Mouse (Mus musculus): ENCODE data around the gene Cpxm2.

Cpxm2 gene

DNA sequence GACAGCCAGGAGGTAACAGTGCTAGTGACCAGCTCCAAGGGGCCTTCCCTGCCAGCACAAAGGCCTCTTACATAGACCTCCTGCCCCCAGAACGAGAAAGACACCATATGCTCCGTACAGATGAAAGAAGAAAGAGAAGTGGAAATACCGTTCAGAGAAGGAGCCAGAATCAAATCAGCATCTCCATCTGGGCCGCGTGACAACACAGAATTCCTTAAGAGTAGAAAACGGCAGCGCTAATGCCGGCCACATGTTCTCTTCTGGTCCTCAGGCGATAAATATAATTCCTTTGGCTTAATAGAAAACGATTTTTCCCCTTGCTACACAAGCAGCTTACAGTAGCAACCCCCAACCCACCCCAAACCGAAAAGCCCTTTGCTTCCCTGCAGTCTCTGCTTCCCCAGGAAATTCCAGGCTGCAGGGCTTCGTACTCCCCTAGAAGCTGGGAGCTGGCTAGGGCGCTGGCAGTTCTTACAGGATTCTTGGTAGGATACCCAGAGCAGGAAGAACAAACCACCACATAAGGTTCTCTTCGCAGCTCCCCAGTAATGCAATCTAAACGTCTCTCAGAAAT, 9.2 kb downstream of the Cpxm2 start:
- DNase-seq (ENCODE audit: low read depth, low spot score), result no peak

DNA sequence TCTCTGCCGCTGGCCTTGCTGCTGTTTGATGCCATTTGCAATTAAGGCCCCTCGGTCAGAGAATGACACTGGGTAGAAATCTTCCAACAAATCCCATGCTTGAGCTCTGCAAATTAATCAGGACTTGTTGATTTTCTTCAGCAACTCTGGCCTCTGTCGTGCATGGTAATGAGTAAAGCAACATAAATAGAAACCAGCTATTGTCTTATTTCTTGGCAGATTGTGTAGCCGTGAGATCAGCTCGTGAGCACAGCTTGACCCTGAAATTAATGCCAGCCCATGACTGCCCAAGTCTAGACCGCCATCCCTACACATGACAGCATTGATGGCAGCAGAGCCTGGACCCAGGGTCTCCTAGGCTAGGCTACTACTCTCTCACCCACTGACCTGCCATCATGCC, 25.9 kb downstream of the Cpxm2 start:
- no peak for DNase-seq (ENCODE audit: low read depth, low spot score)

DNA sequence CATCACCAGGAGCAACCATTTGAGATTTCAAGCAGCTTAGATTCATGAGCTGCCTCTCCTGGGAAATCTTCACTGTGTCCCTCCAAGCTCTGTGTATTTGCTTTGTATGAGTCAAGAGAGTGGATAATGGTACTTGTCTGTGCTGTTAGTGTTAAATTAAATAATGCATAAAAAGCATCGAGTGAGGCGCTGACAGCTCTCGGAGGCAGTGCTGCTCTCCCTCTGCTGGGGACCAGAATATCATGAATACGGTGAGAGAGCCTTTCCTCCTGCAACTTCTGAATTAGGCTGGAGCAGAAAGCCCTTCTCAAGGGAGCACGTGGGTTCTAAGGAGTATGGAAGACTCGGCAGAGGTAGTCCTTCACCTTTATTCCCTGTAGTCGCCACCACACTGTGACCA, 29.6 kb downstream of the Cpxm2 start:
- no peak for DNase-seq (ENCODE audit: low read depth, low spot score)

DNA sequence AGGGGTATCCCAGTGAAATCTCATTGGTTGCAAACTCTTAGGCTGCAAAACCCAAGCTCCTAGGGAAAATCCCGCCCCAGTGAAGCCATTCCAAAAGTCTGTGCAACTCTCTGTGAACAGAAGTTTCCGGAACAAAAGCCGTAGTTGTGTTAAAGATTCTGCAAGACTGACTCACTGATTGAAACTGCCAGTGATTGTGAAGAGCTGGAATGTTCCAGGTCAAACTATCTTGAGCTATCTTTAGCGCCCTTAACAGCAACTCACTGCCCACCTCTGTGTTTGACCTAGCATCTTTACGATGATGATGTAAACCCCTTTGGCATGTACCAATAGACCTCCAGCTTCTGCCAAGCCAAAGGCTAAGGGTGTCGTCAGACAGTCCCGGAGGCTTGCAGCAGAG, 31.3 kb downstream of the Cpxm2 start:
- peak; percentile 4 for DNase-seq (ENCODE audit: low read depth, low spot score)

DNA sequence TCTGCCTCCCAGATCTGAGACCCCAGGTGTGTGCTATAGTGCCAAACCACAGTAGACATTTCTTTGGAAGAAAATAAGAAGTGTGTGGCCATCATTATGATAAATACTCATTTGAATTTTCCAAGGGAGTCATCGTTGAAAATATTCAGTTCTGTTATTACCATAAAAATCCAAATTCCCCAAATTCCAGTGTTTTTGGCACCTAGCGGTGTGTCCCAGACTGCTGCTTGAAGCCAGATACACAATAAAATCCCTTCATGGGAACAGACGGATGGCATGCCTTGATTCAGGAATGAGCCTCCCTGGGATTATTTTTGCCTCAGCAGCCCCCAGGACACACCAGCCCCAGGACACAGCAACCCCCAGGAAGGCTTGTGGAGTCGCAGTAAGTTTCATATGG, 34.7 kb downstream of the Cpxm2 start:
- DNase-seq (ENCODE audit: low read depth, low spot score), result no peak

DNA sequence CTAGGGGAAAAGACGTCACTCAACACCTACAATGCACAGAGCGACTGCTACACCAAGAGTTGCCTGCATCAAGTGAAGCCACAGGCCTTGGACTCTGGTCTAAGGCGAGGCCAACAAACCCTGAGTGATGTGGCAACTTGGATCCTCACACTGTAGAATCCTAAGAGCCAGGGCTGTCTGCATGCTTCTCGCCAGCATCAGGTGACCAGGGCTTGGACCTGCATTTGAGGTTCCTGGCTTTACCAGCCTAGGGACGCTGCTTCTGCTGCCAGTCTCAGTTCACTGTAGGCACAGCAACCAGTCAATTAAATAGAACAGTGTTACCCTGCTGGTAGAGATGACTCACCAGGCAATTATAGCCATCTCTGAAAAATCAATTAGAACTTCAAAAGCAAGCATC, 42.8 kb downstream of the Cpxm2 start:
- peak; percentile 31 for DNase-seq (ENCODE audit: low read depth, low spot score)

DNA sequence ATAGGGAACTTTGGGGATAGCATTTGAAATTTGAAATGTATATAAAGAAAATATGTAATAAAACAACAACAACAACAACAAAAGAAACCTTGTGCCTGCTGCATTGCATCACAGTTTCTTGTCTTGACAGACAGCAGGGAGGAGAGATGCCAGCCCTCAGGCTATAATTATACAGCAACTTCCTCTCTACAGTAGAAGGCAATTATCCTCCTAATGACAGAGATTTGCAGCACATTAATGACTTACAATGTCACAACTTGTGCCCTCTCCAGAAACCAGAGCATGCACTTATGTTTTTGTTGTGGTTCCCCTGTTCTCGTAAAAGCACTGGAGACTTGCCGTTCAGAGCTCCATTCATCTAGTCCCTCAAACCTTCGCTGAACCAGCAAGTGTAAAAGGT, 44.2 kb downstream of the Cpxm2 start:
- DNase-seq (ENCODE audit: low read depth, low spot score), result no peak

DNA sequence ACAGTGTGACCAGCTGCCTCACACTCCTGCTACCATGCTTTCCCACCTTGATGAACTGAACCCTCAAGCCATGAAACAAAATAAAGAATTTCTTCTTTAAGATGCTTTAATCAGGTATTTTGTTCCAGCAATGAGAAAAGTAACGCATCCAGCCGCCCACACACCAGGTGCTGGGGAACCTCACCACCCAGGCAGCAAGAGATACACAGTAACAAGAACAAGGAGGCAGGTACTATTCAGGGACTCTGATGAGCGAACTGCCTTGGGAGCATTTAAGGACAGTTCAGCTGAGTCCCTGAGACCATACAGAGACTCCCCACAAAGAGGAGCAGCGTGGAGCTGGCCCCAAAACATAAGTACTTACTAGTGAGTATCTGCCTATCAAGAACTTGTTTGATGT, 47.6 kb downstream of the Cpxm2 start:
- no peak for DNase-seq (ENCODE audit: low read depth, low spot score)

DNA sequence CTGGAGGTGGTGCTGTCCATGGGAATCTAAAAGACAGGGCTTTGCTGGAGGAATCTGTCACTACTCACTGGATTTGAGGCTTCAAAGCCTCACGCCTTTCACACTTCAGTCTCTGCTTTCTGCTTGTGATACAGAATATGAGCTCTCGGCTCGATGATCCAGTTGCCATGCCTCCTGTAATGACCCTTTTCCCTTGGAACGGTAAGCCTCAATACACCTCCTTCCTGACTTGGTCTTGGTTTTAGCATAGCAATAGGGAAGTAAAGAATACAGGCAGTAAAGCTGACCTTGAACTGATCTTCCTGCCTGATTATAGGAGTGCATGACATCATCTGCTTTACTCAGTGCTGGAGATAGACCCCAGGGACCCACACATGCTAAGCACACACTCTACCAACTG, 49.2 kb downstream of the Cpxm2 start:
- DNase-seq (ENCODE audit: low read depth, low spot score), result no peak

DNA sequence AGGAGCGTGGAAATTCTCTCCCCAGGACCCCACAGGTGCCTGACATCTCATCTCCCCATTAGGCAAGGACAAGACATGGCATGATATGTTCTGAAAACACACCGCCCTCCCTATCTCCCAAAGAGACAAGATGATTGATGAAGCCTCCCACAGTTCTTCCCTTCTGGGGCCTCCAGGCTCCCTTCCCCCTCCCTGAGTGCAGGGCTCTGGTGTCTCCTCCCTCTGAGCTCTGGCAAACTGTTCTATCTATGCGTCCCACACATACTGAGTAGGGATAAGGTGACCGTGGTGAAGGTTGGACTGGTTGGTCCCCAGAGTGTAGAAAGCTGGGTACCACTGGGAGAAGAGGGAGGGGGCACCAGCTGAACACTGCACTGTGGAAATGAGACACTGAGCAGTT, 56.1 kb downstream of the Cpxm2 start:
- DNase-seq (ENCODE audit: low read depth, low spot score), result no peak

DNA sequence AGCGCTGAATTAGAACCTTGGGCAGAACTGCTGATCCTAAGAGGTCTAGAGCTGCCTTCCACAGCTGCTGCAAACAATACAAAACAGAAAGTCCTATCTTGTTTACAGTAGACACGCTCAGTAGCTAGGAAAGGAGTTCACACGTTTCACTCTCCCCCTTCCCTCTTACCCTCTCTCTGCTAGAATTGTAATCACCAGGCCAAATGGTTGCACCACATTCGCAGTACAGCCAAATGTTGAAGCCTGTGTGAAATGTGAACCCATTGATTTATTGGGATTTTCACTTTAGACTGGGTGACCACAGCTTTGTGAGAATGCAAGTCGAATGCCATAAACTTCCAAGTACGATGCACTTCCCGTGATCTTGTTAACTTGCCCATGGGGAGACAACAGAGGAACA, 59.9 kb downstream of the Cpxm2 start:
- peak; percentile 46 for DNase-seq (ENCODE audit: low read depth, low spot score)

DNA sequence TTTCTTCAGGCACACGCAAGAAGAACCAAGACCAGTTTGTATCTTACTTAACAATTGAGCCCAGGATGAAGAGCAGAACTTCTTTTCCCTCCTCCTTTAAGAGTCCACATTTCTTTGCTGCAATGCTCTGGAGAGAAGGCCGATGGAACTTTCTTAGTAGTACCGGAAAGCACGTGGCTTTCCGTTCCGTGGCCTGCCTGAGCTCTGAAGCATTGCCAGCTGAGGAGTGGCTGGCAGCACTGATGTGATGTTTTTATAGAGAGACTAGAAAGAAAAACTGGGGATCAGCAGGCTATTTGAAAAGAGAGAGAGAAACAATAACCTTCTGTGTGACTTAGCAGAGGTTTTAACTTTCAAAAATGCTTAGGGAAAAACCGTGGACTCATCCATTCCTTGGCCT, 63.0 kb downstream of the Cpxm2 start:
- peak; percentile 57 for DNase-seq (ENCODE audit: low read depth, low spot score)

DNA sequence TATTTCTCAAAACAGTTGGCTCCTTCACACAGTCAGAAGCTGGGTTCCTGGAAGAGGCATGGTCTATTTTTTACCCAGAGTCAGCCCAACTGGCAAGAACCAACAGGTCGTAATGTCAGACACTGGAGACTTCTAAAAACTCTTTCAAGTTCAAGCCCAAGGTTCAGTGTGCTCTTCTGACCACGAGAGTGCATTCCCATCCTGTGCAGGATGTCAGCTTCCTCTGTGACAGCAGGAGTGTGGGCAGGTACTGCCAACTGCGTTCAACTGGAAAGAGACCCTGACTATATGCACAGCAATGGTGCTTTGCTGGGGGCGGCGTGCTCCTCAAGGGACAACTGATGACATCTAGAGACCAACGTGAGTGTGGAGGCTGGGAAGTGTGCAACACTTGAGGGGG, 65.9 kb downstream of the Cpxm2 start:
- peak; percentile 63 for DNase-seq (ENCODE audit: low read depth, low spot score)

DNA sequence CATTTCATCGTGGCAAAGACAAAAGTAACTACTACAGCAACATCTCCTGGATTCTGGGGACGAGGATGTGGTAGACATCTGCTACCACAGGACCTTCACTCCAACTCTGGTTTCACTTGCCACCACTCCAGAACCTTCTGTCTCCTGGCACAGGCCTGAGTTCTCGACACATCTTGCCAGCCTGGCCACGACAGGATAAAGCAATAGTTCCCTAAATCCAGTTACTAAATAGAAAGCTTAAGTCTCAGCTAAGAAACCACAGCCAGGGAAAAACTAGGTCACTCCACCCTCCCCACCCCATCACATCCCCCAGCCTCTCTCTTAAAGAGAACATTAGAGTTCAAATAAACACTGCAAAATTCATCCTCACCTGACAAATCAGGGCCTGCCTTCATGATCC, 66.4 kb downstream of the Cpxm2 start:
- DNase-seq (ENCODE audit: low read depth, low spot score), result peak; percentile 35

DNA sequence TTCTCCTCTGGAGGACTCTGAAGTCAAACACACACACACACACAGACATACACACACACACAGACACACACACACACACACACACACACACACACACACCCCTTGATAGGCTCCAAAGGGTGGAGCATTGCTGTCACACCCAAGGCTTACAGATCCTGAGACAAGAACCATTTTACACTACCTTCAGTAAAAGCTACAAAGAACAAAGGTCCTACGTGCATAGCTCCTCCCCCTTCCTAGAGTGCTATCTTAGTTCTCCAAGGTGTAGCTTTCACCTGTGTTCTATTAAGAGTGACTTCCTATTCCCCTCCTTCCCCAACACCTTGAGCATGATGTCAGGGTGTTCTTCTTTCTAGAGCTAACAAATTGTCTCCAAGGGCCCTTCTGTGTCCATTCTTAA, 78.7 kb downstream of the Cpxm2 start:
- DNase-seq (ENCODE audit: low read depth, low spot score), result no peak

DNA sequence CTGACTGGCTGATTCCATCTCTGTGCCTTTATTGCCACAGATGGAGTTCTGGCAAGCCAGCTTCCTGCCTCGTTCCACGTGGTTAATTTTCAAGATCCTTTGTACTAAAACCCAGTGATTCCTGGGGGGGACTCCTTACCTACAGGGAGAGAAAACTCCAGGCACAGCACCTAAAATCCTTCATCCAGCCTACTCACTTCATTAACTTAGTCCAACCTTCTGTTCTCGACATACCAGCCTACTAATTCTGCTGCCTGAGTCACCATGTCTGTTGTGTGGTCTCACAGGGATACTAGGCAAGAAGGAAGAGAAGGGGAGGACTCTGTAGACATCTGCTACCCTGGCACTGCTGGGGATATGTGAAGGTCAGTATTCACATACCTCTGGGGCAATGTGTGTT, 80.0 kb downstream of the Cpxm2 start:
- DNase-seq (ENCODE audit: low read depth, low spot score), result no peak

DNA sequence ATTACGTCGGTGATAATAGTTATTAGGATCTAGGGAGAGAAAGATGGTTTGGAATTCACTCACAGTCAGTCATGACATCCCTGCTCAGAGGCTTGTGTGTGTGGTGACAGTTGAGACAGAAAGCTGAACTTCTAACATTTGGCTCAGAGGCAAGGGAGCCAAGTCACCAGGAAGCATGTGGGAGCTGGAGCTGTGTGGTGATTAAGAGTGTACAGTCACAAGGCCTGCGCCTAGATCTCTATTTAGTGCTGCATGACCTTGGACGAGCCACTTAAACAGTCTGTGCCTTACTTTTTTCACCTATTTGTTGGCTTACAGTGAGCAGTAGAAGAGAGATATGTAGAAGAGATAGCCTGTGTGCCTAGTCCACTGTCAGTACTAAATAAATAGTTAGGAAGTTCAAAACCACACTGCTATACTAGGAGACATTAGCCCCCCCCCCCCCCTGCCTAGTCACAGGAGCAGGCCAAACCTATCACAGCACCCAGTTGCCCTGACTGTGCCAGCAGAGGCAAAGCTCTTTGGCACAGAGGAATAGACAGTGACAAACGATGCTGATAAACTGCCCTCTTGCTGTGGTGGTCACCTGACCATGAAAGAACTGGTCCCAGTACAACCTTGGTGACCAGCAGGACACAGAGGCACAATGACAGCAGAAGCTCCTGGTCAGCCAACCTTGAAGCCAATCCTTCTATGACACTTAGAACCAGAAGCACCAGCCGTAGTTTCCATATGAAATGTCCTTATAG, 83.5 kb downstream of the Cpxm2 start:
- DNase-seq (ENCODE audit: low read depth, low spot score), result no peak

DNA sequence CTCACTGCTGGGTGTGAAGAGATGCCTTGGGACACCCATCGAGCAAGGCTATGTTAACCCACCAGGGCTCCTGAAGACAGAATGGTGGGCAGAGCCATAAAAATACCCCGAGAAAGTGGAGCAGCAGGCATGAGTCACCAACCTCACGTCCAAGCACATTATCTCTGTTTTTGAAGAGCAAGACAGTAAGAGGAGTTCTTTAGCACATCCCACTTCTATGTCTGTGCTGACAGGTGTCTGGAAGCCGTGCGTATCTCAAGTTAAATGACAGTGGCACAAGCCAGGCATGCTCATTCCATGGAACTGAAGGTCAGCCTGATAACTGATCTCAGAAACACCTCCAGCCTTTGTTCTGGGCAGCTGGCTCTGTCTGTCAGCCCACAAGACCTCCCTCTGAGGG, 86.6 kb downstream of the Cpxm2 start:
- DNase-seq (ENCODE audit: low read depth, low spot score), result no peak

DNA sequence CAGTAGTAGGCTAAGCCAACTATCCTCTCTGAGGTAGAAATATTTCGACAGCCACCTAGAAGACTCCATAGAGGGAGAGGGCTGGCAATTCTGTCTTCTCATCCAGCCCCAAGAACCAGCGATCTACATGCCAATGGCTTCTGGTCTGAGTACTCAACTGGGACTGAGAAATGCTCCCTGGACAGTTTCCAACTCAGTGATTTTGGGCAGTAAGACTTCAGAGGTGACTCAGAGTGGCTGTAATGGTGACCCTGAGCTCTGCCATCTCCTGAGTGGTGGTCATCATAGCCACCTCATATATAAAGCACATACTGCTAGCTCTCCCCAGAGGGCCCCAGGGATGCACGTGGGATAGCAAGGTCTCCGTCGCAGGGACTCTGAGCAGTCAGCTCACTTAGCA, 87.0 kb downstream of the Cpxm2 start:
- no peak for DNase-seq (ENCODE audit: low read depth, low spot score)

DNA sequence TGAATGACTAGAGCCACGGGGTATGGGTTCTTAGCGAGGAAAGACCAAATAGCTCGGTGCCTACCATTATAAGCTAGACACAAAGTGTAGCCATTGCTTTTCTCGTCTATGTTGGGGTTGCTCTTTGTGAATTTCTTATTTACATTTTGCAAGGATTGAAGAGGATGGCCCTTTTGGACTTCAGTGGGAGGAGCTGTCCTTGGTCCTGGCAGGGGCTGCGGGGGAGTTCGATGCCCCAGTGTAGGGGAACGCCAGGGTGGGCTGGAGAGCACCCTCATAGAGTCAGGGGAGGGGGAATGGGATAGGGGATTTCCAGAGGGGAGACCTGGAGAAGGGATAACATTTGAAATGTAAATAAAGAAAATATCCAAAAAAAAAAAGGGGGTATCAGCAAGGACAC, 94.4 kb downstream of the Cpxm2 start:
- DNase-seq (ENCODE audit: low read depth, low spot score), result no peak

DNA sequence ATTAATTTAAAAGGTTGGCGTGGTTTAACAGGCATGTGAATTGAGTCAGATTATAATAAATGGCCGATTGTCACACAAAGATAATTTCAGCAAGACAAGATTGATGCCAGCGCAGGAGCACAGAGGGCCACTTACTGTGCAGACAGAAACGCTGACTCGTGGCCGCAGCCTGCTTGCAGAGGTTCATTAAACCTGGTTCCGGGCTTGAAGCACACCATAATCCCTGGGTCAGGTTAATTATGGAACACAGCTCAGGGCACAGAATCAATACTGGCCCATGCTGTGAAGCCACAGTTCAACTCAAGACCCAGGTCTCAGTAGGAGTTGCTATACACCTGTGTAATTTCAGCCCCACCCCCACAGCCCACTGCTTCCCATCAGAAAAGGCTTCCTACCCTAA, 98.0 kb downstream of the Cpxm2 start:
- no peak for DNase-seq (ENCODE audit: low read depth, low spot score)

DNA sequence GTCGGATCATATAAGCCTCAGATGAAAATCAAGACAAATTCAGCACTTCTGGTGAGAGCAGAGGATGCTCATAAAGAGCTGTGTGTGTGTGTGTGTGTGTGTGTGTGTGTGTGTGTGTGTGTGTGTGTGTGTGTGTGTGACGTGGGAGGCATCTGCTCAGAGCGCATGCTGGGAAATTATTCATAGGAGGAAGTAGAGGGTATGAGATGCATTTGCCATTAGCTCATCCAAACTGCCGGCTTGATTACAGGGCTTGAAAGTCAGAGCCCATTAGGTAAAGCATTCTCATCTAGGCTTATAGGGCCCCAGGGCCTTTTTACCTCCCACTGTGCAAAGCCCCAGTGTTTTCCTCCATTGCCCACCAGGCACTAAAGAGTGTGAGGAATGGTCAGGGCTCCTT, 107.9 kb downstream of the Cpxm2 start:
- no peak for DNase-seq (ENCODE audit: low read depth, low spot score)

DNA sequence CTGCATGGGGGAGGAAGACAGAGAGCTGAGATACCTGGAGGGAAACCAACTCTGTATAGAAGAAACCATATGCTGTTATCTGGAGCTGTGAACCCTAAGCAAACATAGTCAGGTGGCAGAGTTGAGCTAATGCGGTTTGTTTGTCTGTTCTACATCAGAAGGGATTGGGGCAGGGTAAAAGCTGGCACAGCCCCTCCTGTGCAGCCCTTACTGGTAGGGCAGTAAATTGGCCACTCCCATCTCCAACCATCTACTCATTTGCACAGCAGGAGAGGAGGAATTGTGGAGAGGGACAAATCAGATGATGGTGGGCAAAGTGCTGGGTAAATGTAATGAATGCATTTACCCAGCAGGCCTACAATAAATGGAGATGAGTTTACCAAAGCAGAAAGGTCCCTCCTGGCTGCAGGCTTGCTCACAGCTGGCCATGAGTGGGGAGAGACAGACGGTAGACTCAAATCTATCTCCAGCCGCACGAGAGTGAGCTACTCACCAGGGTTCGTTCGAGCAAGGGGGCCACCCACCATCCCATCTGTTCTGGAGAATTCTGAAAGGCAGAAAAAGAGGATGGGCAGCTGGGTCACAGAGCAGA, 122.5 kb downstream of the Cpxm2 start:
- DNase-seq (ENCODE audit: low read depth, low spot score), result no peak

Data from skeletal muscle tissue, adult 2 months (tissue).